Mouse (Mus musculus) spleen, adult 2 months (tissue): ENCODE data around the gene Cadps. TPM values are rescaled to one million over a fixed set of nuclear protein-coding genes. Genes with fewer than 3 reads are reported as not detected.

ENCODE experiments used
- DNase-seq, 2 experiments: peaks; one replicate each; pipeline versions ENCODE4 v3.0.0 to v3.0.0-alpha.2; 2012 to 2021; ENCODE audit warnings: low spot score in 2 of 2, low read depth in 1 of 2
- H3K27ac ChIP-seq: fragments of 200-500 bp; 2 replicates; pipeline ENCODE4 v1.5.1; 2012; ENCODE audit warnings: low read length, inconsistent platforms; ENCODE audit not compliant: insufficient read depth
- H3K27me3 ChIP-seq: fragments of 200-500 bp; 2 replicates; pipeline ENCODE4 v1.6.1; 2012; ENCODE audit warnings: mild to moderate bottlenecking, moderate library complexity, low read length, inconsistent platforms; ENCODE audit not compliant: control insufficient read depth, insufficient read depth
- H3K36me3 ChIP-seq: fragments of 200-500 bp; 2 replicates; pipeline ENCODE4 v1.6.1; 2012; ENCODE audit warnings: mild to moderate bottlenecking, low read length, inconsistent platforms; ENCODE audit not compliant: control insufficient read depth, insufficient read depth
- H3K4me1 ChIP-seq: fragments of 200-500 bp; 2 replicates; pipeline ENCODE4 v1.6.1; 2011; ENCODE audit warnings: inconsistent platforms; ENCODE audit not compliant: control insufficient read depth, insufficient read depth, insufficient read length
- H3K4me3 ChIP-seq: fragments of 200-500 bp; 2 replicates; pipeline ENCODE4 v1.5.1; 2011; ENCODE audit warnings: mild to moderate bottlenecking, inconsistent platforms; ENCODE audit not compliant: insufficient read depth, insufficient read length; ENCODE audit errors: extremely low read depth
- CTCF ChIP-seq: fragments of 200-500 bp; IDR thresholded peaks from 2 replicates; pipeline ENCODE4 v1.5.1; 2011; ENCODE audit warnings: mild to moderate bottlenecking, inconsistent platforms; ENCODE audit not compliant: insufficient read depth, insufficient read length, insufficient replicate concordance; ENCODE audit errors: extremely low read depth
- POLR2A ChIP-seq: fragments of 200-500 bp; IDR thresholded peaks from 2 replicates; pipeline ENCODE4 v1.6.1; 2011; ENCODE audit warnings: low read depth, low read length, inconsistent platforms
- WGBS: fragments of 180-500 bp; shearing (Covaris S2); methylation state at CpG from one replicate; pipeline ENCODE4 v1.1.7; 2018; 5-methylcytosine and 5-hydroxymethylcytosine counted together
- polyA plus RNA-seq: library from polyadenylated mRNA; depleted of rRNA; stranded (reverse); fragments of >200 nt; gene quantifications from 2 replicates; pipeline ENCODE4 v1.2.3, GENCODE M21; 2012

The Cadps gene
- polyA plus RNA-seq, 1 experiment: 0.04 TPM

- Histone ChIP-seq H3K36me3 (no peaks in the 10 kb centered on the region), H3K27me3 (peaks cover 31% of the 10 kb centered on the region), H3K4me1 (no peaks in the 10 kb centered on the region), H3K4me3 (no peak overlapping the region), H3K27ac (no peak overlapping the region)
- no peak for DNase-seq
- TF ChIP-seq CTCF (no peak), POLR2A (no peak)
- whole genome bisulfite sequencing: 7% methylated on average over 23 of the region's 23 CpGs
Measured at GRCm38 (mm10) chr14:12342458-12343131, 480.3 kb downstream of the Cadps start.

DNA sequence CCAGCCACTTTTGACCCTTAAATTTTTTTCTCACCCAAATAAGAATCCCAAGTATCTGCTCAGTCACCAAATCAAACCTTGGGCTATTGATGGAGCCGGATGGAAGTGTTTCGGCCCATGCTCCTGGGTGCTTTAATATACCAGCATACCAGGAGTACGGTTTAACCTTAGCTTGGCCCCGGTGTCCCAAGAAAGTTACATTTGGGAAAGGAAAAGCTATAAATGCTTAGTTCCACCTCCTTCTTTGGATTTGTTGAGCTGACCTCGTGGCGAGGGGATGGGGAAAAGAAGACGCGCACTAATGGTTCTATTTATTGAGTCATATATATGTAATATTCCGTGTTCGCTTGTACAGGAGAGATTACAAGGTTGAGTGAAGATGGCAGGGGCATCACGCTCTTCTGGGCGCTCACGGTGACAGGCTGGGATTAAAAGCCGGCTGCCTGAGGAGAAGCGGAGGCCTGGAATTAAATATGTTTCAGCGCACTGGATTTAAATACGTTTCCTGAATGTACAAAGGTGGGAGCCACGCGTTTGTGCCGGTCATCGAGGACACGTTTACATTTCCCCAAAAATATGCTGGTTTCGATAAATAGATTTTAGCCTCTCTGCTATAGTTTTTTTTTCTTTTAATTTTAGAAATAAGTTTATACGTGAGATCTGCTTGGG, 481.0 kb downstream of the Cadps start:
- TF ChIP-seq CTCF (no peak), POLR2A (no peak)
- H3K27ac ChIP-seq: no peak overlapping the region

GRCm38 (mm10) chr14:12341075-12341788, 481.6 kb downstream of the Cadps start:
- no peaks in the 10 kb centered on the region for H3K4me1 ChIP-seq
- no peak overlapping the region for H3K4me3 ChIP-seq
- H3K27ac ChIP-seq: no peak overlapping the region
- peaks cover 29% of the 10 kb centered on the region for H3K27me3 ChIP-seq
- TF ChIP-seq POLR2A: no peak
- TF ChIP-seq CTCF: no peak
- WGBS: 4% methylated on average over 42 of the region's 42 CpGs
- DNase-seq: no peak
- no peaks in the 10 kb centered on the region for H3K36me3 ChIP-seq

More for the DNA sequence above, 481.0 kb downstream of the Cadps start:
- WGBS: 14% methylated on average over 24 of the region's 24 CpGs
- no peak for DNase-seq
- no peak overlapping the region for H3K4me3 ChIP-seq
- H3K36me3 ChIP-seq: no peaks in the 10 kb centered on the region
- no peaks in the 10 kb centered on the region for H3K4me1 ChIP-seq
- H3K27me3 ChIP-seq: peaks cover 31% of the 10 kb centered on the region

GRCm38 (mm10) chr14:12340238-12341074, 482.4 kb downstream of the Cadps start:
- DNase-seq: no peak
- no peaks in the 10 kb centered on the region for H3K4me1 ChIP-seq
- H3K4me3 ChIP-seq: no peak overlapping the region
- H3K27ac ChIP-seq: no peak overlapping the region
- H3K36me3 ChIP-seq: no peaks in the 10 kb centered on the region
- TF ChIP-seq POLR2A (no peak), CTCF (no peak)
- 8% methylated on average over 19 of the region's 19 CpGs for WGBS
- H3K27me3 ChIP-seq: peaks cover 22% of the 10 kb centered on the region

DNA sequence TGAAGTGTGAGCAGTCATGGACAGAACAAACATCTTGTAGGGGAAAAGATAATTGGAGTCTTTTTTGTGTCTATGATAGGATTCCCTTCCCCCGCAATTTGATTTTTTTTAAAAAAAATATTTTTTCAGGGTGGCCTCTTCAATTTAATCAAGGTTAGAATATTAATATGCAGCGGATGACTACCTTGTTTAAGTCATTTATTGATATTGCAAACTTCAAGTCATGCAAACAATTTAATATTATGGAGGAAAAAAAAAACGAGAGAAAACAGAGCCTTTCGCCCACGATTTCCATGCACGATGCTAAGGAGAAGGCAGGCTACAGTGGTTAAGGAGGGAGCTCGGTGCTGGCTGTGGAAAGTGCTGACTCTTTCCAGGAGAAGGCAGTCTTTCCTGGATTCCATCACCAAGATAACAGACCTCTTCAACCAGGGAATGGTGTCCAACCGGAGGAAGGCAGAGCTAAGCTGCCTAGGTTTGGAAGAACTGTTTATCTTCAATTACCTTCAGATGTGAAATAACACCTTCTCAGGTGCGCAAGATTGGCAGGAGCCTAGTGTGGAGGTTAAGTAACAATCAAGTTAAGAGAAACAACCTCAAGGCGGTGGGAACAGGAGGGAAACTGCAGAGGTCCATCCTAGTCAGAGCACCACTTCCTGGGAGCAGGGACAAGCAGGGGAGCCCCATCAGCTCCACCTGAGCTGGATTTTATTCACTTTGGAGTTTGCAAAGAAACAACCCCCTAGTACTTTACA, 483.9 kb downstream of the Cadps start:
- no peaks in the 10 kb centered on the region for H3K4me1 ChIP-seq
- no peaks in the 10 kb centered on the region for H3K36me3 ChIP-seq
- H3K27me3 ChIP-seq: peaks cover 10% of the 10 kb centered on the region
- H3K27ac ChIP-seq: no peak overlapping the region
- 9% methylated on average over 10 of the region's 10 CpGs for WGBS
- DNase-seq: no peak
- TF ChIP-seq POLR2A: no peak
- H3K4me3 ChIP-seq: no peak overlapping the region

DNA sequence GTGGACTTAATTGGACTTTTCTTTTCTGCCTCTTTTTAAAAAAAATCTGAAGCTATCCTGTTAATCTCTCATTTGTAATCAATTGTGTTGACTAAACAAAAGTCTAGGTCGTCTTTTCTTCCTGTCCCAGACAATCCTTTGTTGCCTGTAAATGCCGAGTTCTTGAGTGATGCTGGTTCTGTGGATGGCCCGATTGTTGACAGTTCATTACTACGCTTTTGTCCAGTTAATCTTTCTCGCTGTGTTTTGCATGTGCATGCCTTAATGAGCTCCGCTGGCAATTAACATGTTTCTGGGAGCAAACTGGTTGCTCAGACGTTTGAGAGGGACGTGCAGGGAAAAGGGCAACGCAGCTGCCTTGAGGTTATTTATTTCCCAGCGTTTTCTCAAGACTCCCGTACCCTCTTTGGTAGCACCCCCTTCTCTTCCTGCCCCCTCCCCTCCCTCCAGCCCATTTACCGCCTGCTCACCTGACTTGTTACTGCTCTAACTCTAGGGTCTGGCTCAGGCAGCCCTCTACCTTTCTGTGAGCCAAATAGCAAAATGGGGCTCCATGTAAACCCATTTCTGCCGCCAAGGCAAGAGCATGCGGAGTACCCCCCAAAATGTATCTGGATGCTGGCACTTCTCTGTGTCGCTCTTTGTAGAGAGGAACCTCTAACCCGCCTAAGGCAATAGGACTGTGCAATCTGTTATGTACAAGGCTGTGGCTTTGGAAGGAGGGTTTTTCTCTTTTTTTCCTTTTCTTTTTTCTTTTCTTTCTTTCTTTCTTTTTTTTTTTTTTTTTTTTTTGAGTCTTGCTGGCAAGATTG, 484.7 kb downstream of the Cadps start:
- Histone ChIP-seq H3K36me3 (no peaks in the 10 kb centered on the region), H3K27ac (no peak overlapping the region), H3K4me3 (no peak overlapping the region), H3K27me3 (peaks cover 7% of the 10 kb centered on the region), H3K4me1 (no peaks in the 10 kb centered on the region)
- TF ChIP-seq CTCF (no peak), POLR2A (no peak)
- whole genome bisulfite sequencing: 16% methylated on average over 16 of the region's 16 CpGs
- DNase-seq: no peak
